Mouse (Mus musculus): ENCODE measurements around the gene Rps19. TPM values are rescaled to one million over a fixed set of nuclear protein-coding genes. Genes with fewer than 3 reads are reported as not detected.

Gene Rps19
- polyA plus RNA-seq, 1 experiment from 2014 or later: 2,486 TPM

- 89% methylated on average over 8 of the region's 8 CpGs for WGBS
- Histone ChIP-seq H3K36me3 (no peaks in the 10 kb centered on the region), H3K9ac (no peak overlapping the region), H3K4me2 (replicated peaks) (no peak overlapping the region), H3K4me3 (replicated peaks) (no peak overlapping the region), H3K27me3 (replicated peaks) (no peaks in the 10 kb centered on the region), H3K4me1 (replicated peaks) (no peaks in the 10 kb centered on the region), H3K27ac (no peak overlapping the region), H3K9me3 (no peaks in the 10 kb centered on the region)
- no peak for ATAC-seq
Observed at GRCm38 (mm10) chr7:24896269-24896668, 12.1 kb downstream of the Rps19 start.

GRCm38 (mm10) chr7:24897224-24897623 is 13.1 kb downstream of the Rps19 start, which contains the start of gene Cd79a:
Cd79a (plus strand) TSS chr7:24897381.
- no peaks in the 10 kb centered on the region for H3K27me3 ChIP-seq (replicated peaks)
- H3K9me3 ChIP-seq: no peaks in the 10 kb centered on the region
- no peak within 1 kb of the TSS for H3K4me2 ChIP-seq (replicated peaks)
- WGBS: 61% methylated on average over 12 of the region's 12 CpGs
- H3K4me3 ChIP-seq (replicated peaks): no peak within 1 kb of the TSS
- no peaks in the 10 kb centered on the region; the same call in 1 of the 2 replicates for H3K4me1 ChIP-seq (replicated peaks)
- H3K9ac ChIP-seq: no peak within 1 kb of the TSS
- no peak for ATAC-seq
- no peaks in the 10 kb centered on the region for H3K36me3 ChIP-seq
- H3K27ac ChIP-seq: no peak within 1 kb of the TSS

DNA sequence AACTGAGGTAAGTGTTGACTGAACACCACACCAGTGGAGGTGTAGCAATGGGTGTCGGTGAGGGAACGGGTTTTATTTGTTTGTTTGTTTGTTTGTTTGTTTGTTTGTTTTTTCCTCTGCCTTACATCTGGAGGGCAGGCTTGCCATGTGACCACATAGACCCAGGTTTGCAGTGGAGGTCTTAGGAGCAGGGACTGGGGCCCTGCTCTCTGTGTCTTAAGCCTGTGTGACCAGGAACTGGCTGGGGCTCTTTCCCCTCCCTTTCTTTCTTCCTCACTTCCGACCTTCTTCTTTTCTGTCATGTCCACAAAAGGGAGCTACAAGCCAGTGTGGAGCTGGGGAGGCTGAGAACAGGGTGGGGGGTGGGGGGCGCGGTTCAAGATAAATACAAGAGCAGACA is 13.8 kb downstream of the Rps19 start:
- H3K27me3 ChIP-seq (replicated peaks): no peaks in the 10 kb centered on the region
- no peak overlapping the region for H3K4me3 ChIP-seq (replicated peaks)
- H3K36me3 ChIP-seq: no peaks in the 10 kb centered on the region
- H3K4me2 ChIP-seq (replicated peaks): no peak overlapping the region
- no peak for ATAC-seq
- no peak overlapping the region for H3K27ac ChIP-seq
- H3K4me1 ChIP-seq (replicated peaks): peaks cover 3% of the 10 kb centered on the region; the same call in 1 of the 2 replicates
- H3K9me3 ChIP-seq: no peaks in the 10 kb centered on the region
- no peak overlapping the region for H3K9ac ChIP-seq
- 71% methylated on average over 5 of the region's 5 CpGs for WGBS

- Histone ChIP-seq H3K4me1 (replicated peaks) (peaks cover 10% of the 10 kb centered on the region), H3K27me3 (replicated peaks) (no peaks in the 10 kb centered on the region), H3K36me3 (no peaks in the 10 kb centered on the region), H3K4me3 (replicated peaks) (no peak overlapping the region), H3K9me3 (no peaks in the 10 kb centered on the region), H3K9ac (no peak overlapping the region), H3K4me2 (replicated peaks) (no peak overlapping the region), H3K27ac (no peak overlapping the region)
- ATAC-seq: no peak
- 77% methylated on average over 6 of the region's 6 CpGs for WGBS
Observed at GRCm38 (mm10) chr7:24901114-24901513, 16.9 kb downstream of the Rps19 start.

DNA sequence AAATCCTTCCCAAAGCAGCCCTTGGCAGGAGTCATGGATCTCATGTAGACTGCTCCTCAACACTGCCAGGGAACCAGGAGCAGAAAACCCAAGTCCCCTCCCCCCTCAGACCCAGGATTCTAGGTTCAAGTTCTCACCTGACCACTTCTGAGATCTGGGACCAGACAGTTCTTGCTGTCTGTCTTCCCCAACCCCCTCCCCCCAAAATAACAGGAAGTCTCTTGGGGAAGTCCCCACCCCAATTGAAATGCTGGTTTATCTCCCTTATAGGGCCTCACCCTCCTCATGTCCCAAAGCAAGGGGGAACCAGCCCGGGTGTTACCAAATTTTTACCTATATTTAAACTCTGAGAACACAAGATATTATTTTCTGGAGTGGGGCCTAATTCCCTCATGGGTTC is 17.7 kb downstream of the Rps19 start:
- 57% methylated on average over 1 of the region's 1 CpGs for WGBS
- H3K4me3 ChIP-seq (replicated peaks): no peak overlapping the region
- H3K27me3 ChIP-seq (replicated peaks): no peaks in the 10 kb centered on the region
- H3K4me2 ChIP-seq (replicated peaks): no peak overlapping the region
- H3K27ac ChIP-seq: no peak overlapping the region; the same call in 1 of the 2 replicates
- ATAC-seq: no peak
- H3K4me1 ChIP-seq (replicated peaks): peaks cover 17% of the 10 kb centered on the region
- no peak overlapping the region for H3K9ac ChIP-seq
- no peaks in the 10 kb centered on the region for H3K36me3 ChIP-seq
- H3K9me3 ChIP-seq: no peaks in the 10 kb centered on the region

DNA sequence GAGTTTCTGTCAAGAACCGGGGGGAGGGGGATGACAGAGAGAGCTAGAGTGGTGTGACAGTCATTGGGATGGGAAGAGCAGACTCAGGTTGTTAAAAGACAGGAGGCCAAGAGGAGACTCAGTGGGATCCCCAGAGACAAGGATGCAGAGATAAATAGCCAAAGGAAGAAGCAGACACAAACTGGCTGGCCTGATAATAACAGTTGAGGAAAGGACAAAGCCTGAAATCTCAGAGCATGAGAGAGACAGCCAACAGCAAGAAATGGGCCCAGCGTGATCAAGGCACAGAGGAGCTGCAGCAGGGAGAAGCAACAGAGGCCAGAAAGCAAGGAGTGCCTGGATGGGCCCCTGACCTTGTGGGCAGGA is 18.1 kb downstream of the Rps19 start:
- Histone ChIP-seq H3K9me3 (no peaks in the 10 kb centered on the region), H3K36me3 (no peaks in the 10 kb centered on the region), H3K4me1 (replicated peaks) (peaks cover 21% of the 10 kb centered on the region), H3K4me3 (replicated peaks) (peak overlapping the region; percentile 83), H3K4me2 (replicated peaks) (peak overlapping the region; percentile 78), H3K9ac (peak overlapping the region; percentile 76), H3K27ac (peak overlapping the region; percentile 92), H3K27me3 (replicated peaks) (no peaks in the 10 kb centered on the region)
- no peak for ATAC-seq
- 42% methylated on average over 2 of the region's 2 CpGs for WGBS

DNA sequence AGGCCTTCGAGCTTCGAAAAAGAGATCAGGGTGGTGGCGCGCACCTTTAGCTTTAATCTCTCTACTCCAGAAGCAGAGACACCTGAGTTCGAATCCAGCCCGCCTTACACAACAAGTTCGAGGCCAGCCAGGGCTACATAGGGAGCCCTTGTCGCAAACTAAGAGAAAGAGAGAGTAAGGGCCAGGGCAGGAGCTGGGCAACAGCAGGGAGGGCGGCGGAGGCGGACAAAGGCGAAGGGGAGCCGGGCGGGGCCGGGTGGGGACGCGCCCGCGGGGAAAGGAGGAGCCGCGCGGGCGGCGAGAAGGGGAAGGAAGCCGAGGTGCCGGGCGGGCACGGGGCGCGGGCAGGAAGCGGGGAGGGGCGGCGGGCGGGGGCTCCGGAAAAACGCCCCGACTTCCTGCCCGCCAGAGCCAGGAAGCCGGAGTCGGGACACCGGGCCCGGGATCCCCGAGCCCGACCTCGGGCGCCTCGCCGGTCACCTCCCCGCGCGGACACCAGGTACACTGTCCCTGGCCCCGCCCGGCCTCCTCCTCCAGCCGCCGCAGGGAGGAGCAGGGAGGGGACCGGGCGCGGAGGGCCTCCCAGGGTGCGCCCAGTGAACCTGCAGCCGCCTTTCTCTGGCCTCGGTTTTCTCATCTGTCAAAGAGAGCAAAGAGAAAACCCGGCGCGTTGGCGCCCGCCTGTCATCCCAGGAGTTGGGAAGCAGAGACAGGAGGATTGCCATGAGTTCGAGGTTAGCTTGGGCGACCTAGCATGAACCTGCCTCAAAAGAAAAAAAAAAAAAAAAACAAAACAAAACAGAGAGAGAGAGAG is 18.7 kb downstream of the Rps19 start, which contains the start of gene Arhgef1:
Arhgef1 (plus strand) TSS at position 283 of the 814 bp plus-strand sequence.
- 4% methylated on average over 45 of the region's 68 CpGs for WGBS
- Histone ChIP-seq H3K9me3 (no peaks in the 10 kb centered on the region), H3K4me2 (replicated peaks) (peak within 1 kb of the TSS; percentile 78), H3K27ac (peak within 1 kb of the TSS; percentile 92), H3K4me1 (replicated peaks) (peaks cover 27% of the 10 kb centered on the region), H3K9ac (peak within 1 kb of the TSS; percentile 76), H3K27me3 (replicated peaks) (no peaks in the 10 kb centered on the region), H3K36me3 (no peaks in the 10 kb centered on the region), H3K4me3 (replicated peaks) (peak within 1 kb of the TSS; percentile 83)
- ATAC-seq: peak; percentile 65

GRCm38 (mm10) chr7:24903444-24903825 is 19.3 kb downstream of the Rps19 start:
- Histone ChIP-seq H3K27me3 (replicated peaks) (no peaks in the 10 kb centered on the region), H3K9me3 (no peaks in the 10 kb centered on the region), H3K4me3 (replicated peaks) (peak overlapping the region; percentile 83), H3K9ac (peak overlapping the region; percentile 76), H3K4me2 (replicated peaks) (peak overlapping the region; percentile 78), H3K27ac (peak overlapping the region; percentile 92), H3K36me3 (peaks cover 4% of the 10 kb centered on the region; the same call in 1 of the 2 replicates), H3K4me1 (replicated peaks) (peaks cover 27% of the 10 kb centered on the region)
- 21% methylated on average over 10 of the region's 10 CpGs for WGBS
- no peak for ATAC-seq

GRCm38 (mm10) chr7:24904070-24904483 is 19.9 kb downstream of the Rps19 start:
- no peaks in the 10 kb centered on the region for H3K27me3 ChIP-seq (replicated peaks)
- H3K4me2 ChIP-seq (replicated peaks): peak overlapping the region; percentile 78
- H3K4me3 ChIP-seq (replicated peaks): peak overlapping the region; percentile 83
- H3K9ac ChIP-seq: peak overlapping the region; percentile 81
- WGBS: under 1% methylated on average over 29 of the region's 30 CpGs
- H3K27ac ChIP-seq: peak overlapping the region; percentile 92
- H3K36me3 ChIP-seq: peaks cover 4% of the 10 kb centered on the region; the same call in 1 of the 2 replicates
- peak; percentile 96 for ATAC-seq
- H3K9me3 ChIP-seq: no peaks in the 10 kb centered on the region
- peaks cover 27% of the 10 kb centered on the region for H3K4me1 ChIP-seq (replicated peaks)

DNA sequence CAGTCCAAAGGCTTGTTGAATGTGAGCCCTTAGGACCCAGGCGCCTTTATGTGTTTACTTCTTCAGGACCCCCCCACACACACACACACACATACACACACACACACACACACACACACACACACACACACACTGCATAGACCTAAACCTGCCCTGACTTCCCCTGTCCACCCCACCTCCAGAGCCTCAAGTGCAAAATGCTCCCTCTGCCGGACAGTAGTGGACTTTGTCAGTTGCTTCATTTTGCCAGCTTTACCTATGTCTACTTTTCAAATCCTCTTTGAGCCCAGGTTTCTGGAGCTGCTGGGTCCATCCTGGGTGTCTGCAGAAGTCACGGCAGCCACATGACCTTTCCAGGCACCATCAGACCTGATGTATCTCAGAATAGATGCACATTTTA is 20.8 kb downstream of the Rps19 start:
- Histone ChIP-seq H3K4me3 (replicated peaks) (peak overlapping the region; percentile 83), H3K36me3 (peaks cover 4% of the 10 kb centered on the region; the same call in 1 of the 2 replicates), H3K27ac (peak overlapping the region; percentile 72; the same call in 1 of the 2 replicates), H3K9me3 (no peaks in the 10 kb centered on the region), H3K27me3 (replicated peaks) (no peaks in the 10 kb centered on the region), H3K9ac (peak overlapping the region; percentile 81), H3K4me1 (replicated peaks) (peaks cover 27% of the 10 kb centered on the region), H3K4me2 (replicated peaks) (peak overlapping the region; percentile 78)
- ATAC-seq: peak; percentile 13; the same call in 1 of the 2 replicates
- WGBS: 18% methylated on average over 3 of the region's 3 CpGs

GRCm38 (mm10) chr7:24906551-24906950 is 22.4 kb downstream of the Rps19 start:
- H3K9ac ChIP-seq: no peak overlapping the region
- no peak for ATAC-seq
- H3K4me2 ChIP-seq (replicated peaks): peak overlapping the region; percentile 28; the same call in 1 of the 2 replicates
- H3K4me3 ChIP-seq (replicated peaks): no peak overlapping the region
- no peaks in the 10 kb centered on the region for H3K9me3 ChIP-seq
- H3K36me3 ChIP-seq: peaks cover 4% of the 10 kb centered on the region; the same call in 1 of the 2 replicates
- peaks cover 27% of the 10 kb centered on the region for H3K4me1 ChIP-seq (replicated peaks)
- WGBS: 25% methylated on average over 6 of the region's 6 CpGs
- no peaks in the 10 kb centered on the region for H3K27me3 ChIP-seq (replicated peaks)
- no peak overlapping the region for H3K27ac ChIP-seq

DNA sequence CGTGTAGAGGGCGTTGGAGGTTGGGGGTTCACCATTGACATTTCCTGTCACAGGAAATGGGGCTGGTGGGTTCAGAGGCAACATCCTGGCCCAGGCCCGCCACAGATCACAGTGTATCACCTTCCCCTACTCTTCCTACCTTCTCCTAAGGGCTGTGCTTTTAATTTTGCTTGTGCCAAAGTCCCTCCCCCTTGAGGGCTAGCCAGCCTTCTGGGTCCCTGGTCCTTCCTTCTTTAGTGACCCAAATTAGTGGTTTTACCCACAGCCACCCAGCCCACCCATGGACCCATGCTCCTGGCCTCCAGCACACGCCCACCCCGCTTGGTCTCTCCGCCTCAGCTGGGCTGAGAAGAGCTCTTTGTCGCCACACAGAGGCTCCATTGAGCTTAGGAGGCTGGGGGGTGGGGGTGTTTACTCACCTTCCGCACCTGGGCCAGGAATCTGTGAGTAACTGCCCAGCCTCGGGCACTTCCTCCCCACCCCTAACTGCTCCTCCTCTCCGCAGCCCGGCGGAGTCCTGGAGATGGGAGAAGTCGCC is 23.1 kb downstream of the Rps19 start:
- 25% methylated on average over 13 of the region's 13 CpGs for WGBS
- Histone ChIP-seq H3K4me1 (replicated peaks) (peaks cover 27% of the 10 kb centered on the region), H3K4me3 (replicated peaks) (no peak overlapping the region), H3K36me3 (peaks cover 7% of the 10 kb centered on the region), H3K27ac (no peak overlapping the region), H3K4me2 (replicated peaks) (peak overlapping the region; percentile 28; the same call in 1 of the 2 replicates), H3K9me3 (no peaks in the 10 kb centered on the region), H3K9ac (no peak overlapping the region), H3K27me3 (replicated peaks) (no peaks in the 10 kb centered on the region)
- ATAC-seq: no peak

Measured in intestine, embryonic 15.5 days (tissue).